Mouse (Mus musculus): ENCODE data around the gene Manba.
A peak's percentile ranks its signal among the peaks of the same experiment; 100 is the strongest.

The Manba gene

DNA sequence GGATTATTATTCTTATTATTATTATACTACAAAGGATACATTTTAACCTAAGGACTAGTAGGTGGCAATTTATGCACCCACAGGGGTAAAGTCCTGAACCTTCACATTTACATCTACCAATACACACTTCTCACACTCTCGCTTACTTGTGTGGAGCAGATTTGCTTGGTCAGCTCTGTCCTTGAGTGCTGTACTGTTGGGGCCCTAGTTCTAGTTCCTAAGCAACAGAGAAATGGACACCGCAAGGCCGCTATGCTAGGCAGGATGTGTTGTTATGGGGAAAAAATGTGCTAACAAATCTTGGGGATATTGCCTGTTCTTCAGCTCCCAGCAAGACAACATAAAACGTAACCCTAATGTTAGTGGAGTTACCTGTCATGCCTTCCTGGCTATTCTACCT is 106.6 kb downstream of the Manba start:
- no peaks in the 10 kb centered on the region for H3K27me3 ChIP-seq (ENCODE audit: control insufficient read depth, insufficient read depth, low read length, poor library complexity, severe bottlenecking)
- no peak for DNase-seq (ENCODE audit: low read depth, low spot score)
- H3K36me3 ChIP-seq (ENCODE audit: control insufficient read depth, insufficient read depth, low read length, poor library complexity, severe bottlenecking) = peaks cover 35% of the 10 kb centered on the region

GRCm38 (mm10) chr3:135594238-135594917 is 109.0 kb downstream of the Manba start:
- Histone ChIP-seq H3K27me3 (ENCODE audit: control insufficient read depth, insufficient read depth, low read length, poor library complexity, severe bottlenecking) (no peaks in the 10 kb centered on the region), H3K36me3 (ENCODE audit: control insufficient read depth, insufficient read depth, low read length, poor library complexity, severe bottlenecking) (peaks cover 21% of the 10 kb centered on the region)
- DNase-seq (ENCODE audit: low read depth, low spot score) = peak; percentile 77

DNA sequence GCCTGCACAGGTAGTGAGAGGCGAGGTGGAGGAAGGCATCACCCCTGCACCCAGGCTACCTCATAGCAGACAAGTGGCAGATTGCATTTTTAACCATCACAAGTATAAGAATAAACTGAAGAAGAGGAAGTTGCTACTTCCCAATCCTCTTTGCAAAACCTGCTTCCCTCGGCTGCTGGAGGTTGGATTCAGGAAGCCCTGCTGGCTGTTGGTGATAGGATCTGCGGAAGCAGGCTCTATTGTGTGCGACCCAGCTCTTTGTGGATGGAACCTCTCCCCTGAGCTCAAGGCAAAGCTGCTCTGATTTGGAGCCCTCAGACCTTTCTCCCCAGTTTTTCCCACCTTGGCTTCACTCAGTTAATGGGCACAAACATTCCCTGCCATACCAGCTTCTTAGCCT is 111.6 kb downstream of the Manba start:
- no peak for DNase-seq (ENCODE audit: low read depth, low spot score)
- H3K36me3 ChIP-seq (ENCODE audit: control insufficient read depth, insufficient read depth, low read length, poor library complexity, severe bottlenecking) = peaks cover 11% of the 10 kb centered on the region

GRCm38 (mm10) chr3:135598355-135598754 is 112.9 kb downstream of the Manba start:
- H3K27me3 ChIP-seq (ENCODE audit: control insufficient read depth, insufficient read depth, low read length, poor library complexity, severe bottlenecking) = no peaks in the 10 kb centered on the region
- DNase-seq (ENCODE audit: low read depth, low spot score) = no peak
- peaks cover 5% of the 10 kb centered on the region for H3K36me3 ChIP-seq (ENCODE audit: control insufficient read depth, insufficient read depth, low read length, poor library complexity, severe bottlenecking)

More for the DNA sequence above, 111.6 kb downstream of the Manba start:
- no peaks in the 10 kb centered on the region for H3K27me3 ChIP-seq (ENCODE audit: control insufficient read depth, insufficient read depth, low read length, poor library complexity, severe bottlenecking)

DNA sequence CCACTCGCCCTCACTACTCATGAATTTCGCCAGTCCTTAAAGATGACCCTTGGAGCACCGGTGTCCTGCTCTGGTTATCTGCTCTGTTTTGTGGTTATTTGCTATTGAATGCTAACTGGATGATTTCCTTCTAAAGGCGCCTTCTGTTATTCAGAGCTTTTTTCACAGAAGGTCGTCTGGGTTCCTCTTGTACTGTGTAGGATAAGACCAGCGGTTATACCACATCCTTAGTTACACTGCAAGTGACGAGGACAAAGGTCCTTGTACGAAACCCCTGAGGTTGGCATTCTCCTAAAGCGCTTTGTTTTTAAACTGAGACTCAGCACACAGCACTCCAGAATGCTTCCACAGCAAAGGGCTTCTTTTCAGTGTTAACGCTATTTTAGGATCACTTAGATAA is 117.3 kb downstream of the Manba start:
- Histone ChIP-seq H3K36me3 (ENCODE audit: control insufficient read depth, insufficient read depth, low read length, poor library complexity, severe bottlenecking) (peaks cover 10% of the 10 kb centered on the region), H3K27me3 (ENCODE audit: control insufficient read depth, insufficient read depth, low read length, poor library complexity, severe bottlenecking) (no peaks in the 10 kb centered on the region)
- no peak for DNase-seq (ENCODE audit: low read depth, low spot score)

- Histone ChIP-seq H3K27me3 (ENCODE audit: control insufficient read depth, insufficient read depth, low read length, poor library complexity, severe bottlenecking) (no peaks in the 10 kb centered on the region), H3K36me3 (ENCODE audit: control insufficient read depth, insufficient read depth, low read length, poor library complexity, severe bottlenecking) (peaks cover 10% of the 10 kb centered on the region)
- DNase-seq (ENCODE audit: low read depth, low spot score) = no peak
Observed at GRCm38 (mm10) chr3:135604626-135605417, 119.4 kb downstream of the Manba start.

- Histone ChIP-seq H3K36me3 (ENCODE audit: control insufficient read depth, insufficient read depth, low read length, poor library complexity, severe bottlenecking) (peaks cover 8% of the 10 kb centered on the region), H3K27me3 (ENCODE audit: control insufficient read depth, insufficient read depth, low read length, poor library complexity, severe bottlenecking) (no peaks in the 10 kb centered on the region)
Observed at GRCm38 (mm10) chr3:135605474-135605873, 120.1 kb downstream of the Manba start.

DNA sequence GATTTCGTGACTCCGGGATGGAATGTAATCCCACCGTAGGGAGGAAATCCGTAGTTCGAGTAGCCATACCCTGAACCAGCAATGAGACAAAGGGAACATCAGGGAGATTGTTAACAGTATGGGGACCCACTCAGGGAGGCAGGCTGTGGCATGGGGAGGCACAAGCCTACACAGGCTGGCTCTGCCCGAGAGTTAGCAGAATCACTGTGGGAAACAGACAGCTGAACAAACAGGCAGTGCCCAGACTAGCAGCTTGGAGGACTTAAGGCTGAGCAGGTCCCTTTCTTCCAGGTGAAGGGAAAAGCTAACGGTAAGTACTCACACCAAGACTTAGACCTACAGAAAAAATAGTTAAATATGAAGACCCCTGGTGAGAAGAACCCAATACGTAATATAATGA is 121.2 kb downstream of the Manba start:
- H3K27me3 ChIP-seq (ENCODE audit: control insufficient read depth, insufficient read depth, low read length, poor library complexity, severe bottlenecking) = no peaks in the 10 kb centered on the region
- H3K36me3 ChIP-seq (ENCODE audit: control insufficient read depth, insufficient read depth, low read length, poor library complexity, severe bottlenecking) = peaks cover 8% of the 10 kb centered on the region
- no peak for DNase-seq (ENCODE audit: low read depth, low spot score)

More at GRCm38 (mm10) chr3:135605474-135605873, 120.1 kb downstream of the Manba start:
- DNase-seq (ENCODE audit: low read depth, low spot score) = no peak

- Histone ChIP-seq H3K27me3 (ENCODE audit: control insufficient read depth, insufficient read depth, low read length, poor library complexity, severe bottlenecking) (no peaks in the 10 kb centered on the region), H3K36me3 (ENCODE audit: control insufficient read depth, insufficient read depth, low read length, poor library complexity, severe bottlenecking) (peaks cover 8% of the 10 kb centered on the region)
- no peak for DNase-seq (ENCODE audit: low read depth, low spot score)
Observed at GRCm38 (mm10) chr3:135607021-135607420, 121.6 kb downstream of the Manba start.

- DNase-seq (ENCODE audit: low read depth, low spot score) = peak; percentile 80
- Histone ChIP-seq H3K36me3 (ENCODE audit: control insufficient read depth, insufficient read depth, low read length, poor library complexity, severe bottlenecking) (peaks cover 8% of the 10 kb centered on the region), H3K27me3 (ENCODE audit: control insufficient read depth, insufficient read depth, low read length, poor library complexity, severe bottlenecking) (no peaks in the 10 kb centered on the region)
Observed at GRCm38 (mm10) chr3:135607660-135608473, 122.5 kb downstream of the Manba start.

GRCm38 (mm10) chr3:135610221-135610620 is 124.8 kb downstream of the Manba start:
- no peaks in the 10 kb centered on the region for H3K27me3 ChIP-seq (ENCODE audit: control insufficient read depth, insufficient read depth, low read length, poor library complexity, severe bottlenecking)
- DNase-seq (ENCODE audit: low read depth, low spot score) = peak; percentile 31
- peaks cover 10% of the 10 kb centered on the region for H3K36me3 ChIP-seq (ENCODE audit: control insufficient read depth, insufficient read depth, low read length, poor library complexity, severe bottlenecking)

GRCm38 (mm10) chr3:135614376-135614775 is 129.0 kb downstream of the Manba start:
- no peak for DNase-seq (ENCODE audit: low read depth, low spot score)
- H3K27me3 ChIP-seq (ENCODE audit: control insufficient read depth, insufficient read depth, low read length, poor library complexity, severe bottlenecking) = no peaks in the 10 kb centered on the region
- peaks cover 12% of the 10 kb centered on the region for H3K36me3 ChIP-seq (ENCODE audit: control insufficient read depth, insufficient read depth, low read length, poor library complexity, severe bottlenecking)

GRCm38 (mm10) chr3:135616730-135617129 is 131.3 kb downstream of the Manba start:
- DNase-seq (ENCODE audit: low read depth, low spot score) = peak; percentile 54
- no peaks in the 10 kb centered on the region for H3K27me3 ChIP-seq (ENCODE audit: control insufficient read depth, insufficient read depth, low read length, poor library complexity, severe bottlenecking)
- peaks cover 15% of the 10 kb centered on the region for H3K36me3 ChIP-seq (ENCODE audit: control insufficient read depth, insufficient read depth, low read length, poor library complexity, severe bottlenecking)

All from splenic B cell, adult 2 months (primary cell).